Mouse (Mus musculus): ENCODE data around the gene Ust. TPM values are rescaled to one million over a fixed set of nuclear protein-coding genes. Genes with fewer than 3 reads are reported as not detected.
A peak's percentile ranks its signal among the peaks of the same experiment; 100 is the strongest.

The Ust gene
- polyA plus RNA-seq, 1 experiment, result 4.6 TPM

GRCm38 (mm10) chr10:8504832-8505231 lies 13.8 kb downstream of the Ust start:
- no peak for DNase-seq (ENCODE audit: low read depth)

DNA sequence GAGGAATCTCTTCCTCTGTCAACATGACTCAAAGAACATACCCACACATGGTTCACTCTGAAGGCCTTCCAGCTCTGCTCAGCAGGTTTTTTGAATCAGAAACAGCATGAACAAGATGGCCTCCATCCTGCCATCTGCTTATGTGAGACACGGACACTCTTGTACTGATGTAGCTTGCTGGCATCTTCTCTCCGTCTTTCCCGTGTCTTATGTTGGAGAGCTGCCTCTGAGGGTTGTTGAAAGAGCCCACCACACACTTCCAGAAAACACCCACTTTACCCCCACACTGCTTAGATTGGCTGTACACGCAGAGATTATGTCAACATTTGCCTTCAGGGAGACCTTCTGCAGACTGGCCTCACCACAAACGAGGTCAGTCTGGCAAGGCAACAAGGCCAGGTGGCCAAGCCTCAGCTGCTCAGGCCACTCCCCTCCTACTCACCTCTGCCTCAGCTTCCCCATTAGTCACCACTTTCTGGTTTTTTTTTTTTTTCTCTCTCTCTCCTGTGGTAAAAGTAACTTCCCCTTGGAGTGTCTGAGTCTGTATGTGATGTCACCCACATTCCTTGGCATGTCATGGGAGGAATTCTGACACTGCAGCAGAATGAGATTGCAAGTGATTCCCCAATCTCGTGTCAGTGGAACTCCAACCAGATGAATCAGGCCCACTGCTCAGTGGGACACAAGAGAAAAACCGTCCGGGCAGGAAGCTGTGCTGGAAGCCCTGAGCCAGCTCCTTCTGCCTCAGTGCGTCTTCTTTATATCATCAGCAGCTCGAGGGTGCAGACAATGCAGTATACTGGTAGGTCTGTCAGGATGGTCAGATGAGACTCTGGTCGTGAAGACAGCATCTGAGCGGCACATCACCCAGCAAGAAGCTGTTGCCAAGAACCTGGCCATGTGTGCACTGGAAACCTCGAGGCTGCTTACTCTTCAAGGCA lies 19.4 kb downstream of the Ust start:
- DNase-seq (ENCODE audit: low read depth), result peak; percentile 81

GRCm38 (mm10) chr10:8495543-8496141 lies 23.0 kb downstream of the Ust start:
- DNase-seq (ENCODE audit: low read depth), result no peak

GRCm38 (mm10) chr10:8491909-8492591 lies 26.6 kb downstream of the Ust start:
- DNase-seq (ENCODE audit: low read depth), result peak; percentile 90

GRCm38 (mm10) chr10:8487388-8487787 lies 31.2 kb downstream of the Ust start:
- no peak for DNase-seq (ENCODE audit: low read depth)

- no peak for DNase-seq (ENCODE audit: low read depth)
These were observed 34.1 kb downstream of the Ust start for GRCm38 (mm10) chr10:8484487-8484886.

DNA sequence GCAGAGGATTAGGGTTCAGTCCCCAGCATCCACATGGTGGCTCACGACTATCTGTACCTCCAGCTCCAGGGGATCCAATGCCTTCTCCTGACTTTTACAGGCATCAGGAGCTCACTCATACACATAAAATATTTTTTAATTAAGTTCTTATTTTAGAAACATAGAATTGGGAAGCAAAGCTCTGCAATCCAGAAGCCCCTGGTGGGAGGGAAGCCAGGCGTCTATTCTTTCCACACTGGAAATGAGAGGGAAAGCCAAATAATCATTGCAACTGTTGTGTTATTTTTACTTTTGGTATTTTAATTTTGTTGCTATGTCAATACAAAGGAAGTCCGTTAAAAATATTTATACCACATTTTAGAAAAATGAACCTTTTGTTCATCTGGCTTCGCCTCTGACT lies 35.8 kb downstream of the Ust start:
- DNase-seq (ENCODE audit: low read depth), result no peak

DNA sequence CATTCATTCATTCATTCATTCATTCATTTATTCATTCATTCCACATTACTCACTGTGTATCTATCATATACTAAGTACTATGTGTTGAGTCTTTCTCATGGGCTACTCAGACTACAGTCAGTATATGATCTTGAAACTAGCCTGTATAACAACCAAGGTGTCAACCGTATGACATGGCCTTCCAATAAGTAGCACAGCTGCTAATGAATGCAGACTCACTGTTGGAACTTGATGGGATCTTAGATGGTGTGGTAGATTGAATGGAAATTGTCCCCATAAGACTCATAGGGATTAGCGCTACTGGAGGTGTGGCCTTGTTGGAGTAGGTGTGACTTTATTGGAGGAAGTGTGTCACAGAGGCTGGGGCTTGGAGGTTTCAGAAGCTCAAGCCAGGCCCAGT lies 38.8 kb downstream of the Ust start:
- DNase-seq (ENCODE audit: low read depth), result no peak

DNA sequence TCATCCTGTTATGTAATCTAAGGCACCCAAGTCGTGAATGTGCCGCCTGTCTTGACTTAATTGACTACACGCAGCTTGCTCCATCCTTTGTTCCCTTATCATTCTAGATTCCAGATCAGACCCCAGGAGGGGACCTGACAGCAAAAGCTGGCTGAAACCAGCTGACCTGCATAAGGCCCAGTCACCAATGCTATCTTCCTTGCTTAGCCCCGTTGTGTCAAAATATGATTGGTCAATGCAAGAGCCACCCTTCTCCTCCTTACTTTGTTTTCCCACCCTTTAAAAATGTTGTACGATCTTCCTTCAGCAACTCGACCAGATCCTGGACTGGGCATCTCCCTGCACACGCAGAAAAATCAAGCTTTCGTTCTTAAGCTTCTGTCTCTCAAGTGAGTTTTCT lies 40.7 kb downstream of the Ust start:
- DNase-seq (ENCODE audit: low read depth), result no peak

GRCm38 (mm10) chr10:8471995-8472394 lies 46.6 kb downstream of the Ust start:
- DNase-seq (ENCODE audit: low read depth), result no peak

DNA sequence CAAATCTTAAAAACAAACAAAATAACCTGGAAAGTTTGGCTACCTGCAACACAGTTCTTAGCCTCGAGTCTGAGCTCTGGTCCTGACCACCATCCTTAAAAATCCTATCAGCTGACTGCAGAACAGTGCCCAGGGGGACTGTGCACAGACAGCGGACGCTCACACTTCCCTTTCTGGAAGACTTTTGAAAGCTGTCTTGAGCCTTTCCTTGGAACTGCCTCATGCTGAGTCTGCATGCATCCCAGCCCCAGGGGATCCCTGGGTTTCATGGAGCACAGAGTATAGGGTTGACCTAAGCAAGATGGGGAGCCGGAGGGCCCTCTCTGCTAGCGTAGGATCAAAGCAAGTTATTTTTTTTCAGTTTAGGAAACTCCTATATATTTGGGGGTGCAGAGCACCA lies 47.6 kb downstream of the Ust start:
- DNase-seq (ENCODE audit: low read depth), result no peak

GRCm38 (mm10) chr10:8469516-8469915 lies 49.1 kb downstream of the Ust start:
- no peak for DNase-seq (ENCODE audit: low read depth)

DNA sequence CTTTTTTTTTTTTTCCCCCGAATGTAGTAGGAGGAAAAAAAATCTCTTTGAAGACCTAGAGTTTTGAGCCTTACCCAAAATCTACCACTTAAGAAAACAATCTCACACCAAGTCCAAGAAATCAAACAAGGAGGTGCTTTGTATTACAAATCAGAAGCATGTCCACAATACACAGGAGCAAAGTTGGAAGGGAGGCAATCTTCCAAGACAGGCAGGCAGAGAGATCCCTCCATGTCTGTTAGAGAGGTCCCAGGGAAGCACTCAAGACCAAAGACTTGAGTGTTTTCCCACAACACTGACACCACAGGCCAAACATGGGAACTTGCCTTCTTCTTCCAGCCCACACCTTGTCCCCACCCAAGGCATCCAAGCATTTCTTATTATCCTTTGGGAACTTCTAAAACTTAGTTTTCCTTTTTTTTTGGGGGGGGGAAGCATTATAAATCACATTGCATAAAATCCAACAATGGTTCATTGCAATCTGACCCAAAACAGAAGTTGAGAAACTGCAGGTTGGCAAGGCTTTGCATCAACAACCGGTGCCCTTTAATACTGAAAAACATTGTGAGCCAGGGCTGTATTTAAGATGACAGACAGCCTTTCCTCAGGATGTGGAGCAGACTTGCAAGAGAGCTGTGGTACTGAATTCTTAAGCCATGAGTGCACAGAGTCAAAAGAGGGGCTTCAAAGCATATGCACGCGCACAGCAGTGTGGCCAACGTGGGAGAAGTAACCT lies 49.8 kb downstream of the Ust start:
- no peak for DNase-seq (ENCODE audit: low read depth)

DNA sequence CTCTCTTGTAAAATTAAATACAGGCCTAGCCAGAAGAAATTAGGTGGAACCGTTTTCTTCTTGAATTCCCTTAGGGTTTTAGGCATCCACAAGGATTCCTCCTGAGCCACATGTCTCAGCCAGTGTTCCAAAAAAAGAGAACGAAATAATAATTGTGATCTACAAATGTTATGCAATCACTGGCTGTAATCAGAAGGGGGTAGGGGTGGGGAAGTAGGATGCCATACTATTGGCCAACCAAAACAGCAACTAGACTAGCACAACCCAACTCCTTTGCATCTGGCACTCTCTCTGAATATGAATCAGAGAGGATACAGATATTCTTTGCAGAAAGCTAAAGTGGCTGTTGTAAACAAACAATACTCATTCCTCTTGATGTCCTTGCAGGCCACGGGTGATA lies 52.7 kb downstream of the Ust start:
- DNase-seq (ENCODE audit: low read depth), result peak; percentile 28

DNA sequence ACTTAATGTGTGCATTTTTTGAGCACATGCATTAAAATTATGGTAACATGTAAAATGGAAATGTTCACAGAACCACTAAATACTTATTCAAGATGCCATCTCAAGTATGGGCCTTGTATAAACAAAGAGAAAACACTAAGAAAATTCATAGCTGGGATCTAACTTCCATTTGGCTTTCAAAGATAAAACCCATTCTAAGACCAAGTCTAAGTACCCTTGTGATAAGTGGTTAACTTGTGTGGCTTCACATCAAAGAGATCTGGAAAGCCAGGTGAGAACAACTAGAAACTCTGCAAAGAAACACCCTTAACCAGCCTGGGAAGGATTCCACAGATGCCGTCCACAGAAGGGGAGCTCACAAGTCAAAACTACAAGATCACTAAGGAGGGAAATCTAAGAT lies 53.4 kb downstream of the Ust start:
- no peak for DNase-seq (ENCODE audit: low read depth)

- DNase-seq (ENCODE audit: low read depth), result no peak
These were observed 57.3 kb downstream of the Ust start for GRCm38 (mm10) chr10:8461372-8461771.

GRCm38 (mm10) chr10:8454711-8455110 lies 63.9 kb downstream of the Ust start:
- DNase-seq (ENCODE audit: low read depth), result no peak

- peak; percentile 98 for DNase-seq (ENCODE audit: low read depth)
These were observed 70.9 kb downstream of the Ust start for GRCm38 (mm10) chr10:8447681-8448080.

- DNase-seq (ENCODE audit: low read depth), result no peak
These were observed 71.7 kb downstream of the Ust start for GRCm38 (mm10) chr10:8446972-8447371.

DNA sequence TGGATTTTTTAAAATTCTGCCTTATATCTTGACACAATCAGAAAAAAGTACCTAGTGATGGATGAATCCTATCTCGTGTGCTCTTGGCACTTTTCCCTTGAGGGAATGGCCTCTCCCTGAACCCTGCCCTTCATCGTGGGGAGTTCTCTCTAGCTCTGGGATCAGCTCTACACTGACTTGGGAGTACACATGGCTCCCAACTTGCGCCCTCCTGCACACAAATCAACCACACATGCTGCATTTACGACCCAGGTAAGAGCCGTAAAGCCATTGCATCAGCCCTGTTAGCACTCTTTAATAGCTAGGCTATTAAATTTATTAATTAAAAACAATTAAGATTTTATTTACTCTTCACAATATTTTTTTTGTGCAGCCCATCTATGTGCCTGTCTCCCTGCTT lies 74.6 kb downstream of the Ust start:
- no peak for DNase-seq (ENCODE audit: low read depth)

- no peak for DNase-seq (ENCODE audit: low read depth)
These were observed 86.8 kb downstream of the Ust start for GRCm38 (mm10) chr10:8431857-8432256.

Data from gonadal fat pad, adult 2 months (tissue).